Mouse (Mus musculus) heart, adult 2 months (tissue): ENCODE results near the gene Hist3h2ba.

Experiments
- CTCF ChIP-seq: fragments of 200-600 bp; IDR thresholded peaks from 2 replicates; pipeline ENCODE4 v1.8.1; 2022; ENCODE audit warnings: antibody characterized with exemption, mild to moderate bottlenecking, moderate library complexity
- EP300 ChIP-seq: fragments of 200-500 bp; IDR thresholded peaks from 2 replicates; pipeline ENCODE4 v1.6.1; 2011; ENCODE audit warnings: low read depth, low read length, control low read depth; ENCODE audit not compliant: insufficient read depth
- POLR2A ChIP-seq: fragments of 200-500 bp; IDR thresholded peaks from 2 replicates; pipeline ENCODE4 v1.6.1; 2011; ENCODE audit warnings: mild to moderate bottlenecking, low read depth, low read length, control low read depth; ENCODE audit not compliant: insufficient read depth

DNA sequence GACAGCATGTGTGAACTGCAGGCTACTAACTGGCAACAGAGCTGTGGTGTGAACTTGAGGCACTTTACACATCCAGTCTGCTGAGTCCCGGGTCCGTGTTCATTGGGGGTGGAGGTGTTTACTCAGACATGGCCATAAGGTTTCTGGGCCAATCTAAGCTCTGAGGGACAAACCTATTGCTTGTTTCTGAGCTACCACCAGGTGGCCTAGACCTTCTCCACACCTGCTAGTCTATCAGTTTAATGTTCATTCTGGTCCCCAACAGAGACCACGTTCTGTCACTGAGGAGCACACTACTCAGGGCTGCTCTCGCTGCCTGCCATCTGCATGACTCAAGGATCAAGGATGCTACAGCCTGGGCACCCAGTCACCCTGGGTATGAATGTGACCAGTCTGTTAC is 17.1 kb upstream of the Hist3h2ba start:
- TF ChIP-seq POLR2A (no peak), CTCF (peak; percentile 26; the same call in 1 of the 2 replicates), EP300 (no peak)
